Mouse (Mus musculus) thymus, postnatal 36 days (tissue): ENCODE measurements around the gene Omp.
"Not testable (repeated sequence)": the region's sequence is repeated elsewhere in the genome, so short reads cannot be mapped to it uniquely, and the experiment has no call there.

ENCODE experiments used
- DNase-seq, 2 experiments: peaks; one replicate each; pipeline ENCODE4 v3.0.0; 2022; ENCODE audit warnings: mixed read lengths in 2 of 2

Gene Omp

GRCm38 (mm10) chr7:98145402-98145801 is at the start of gene Omp:
Gene Omp (minus strand): TSS chr7:98145502.
- no peak for DNase-seq

GRCm38 (mm10) chr7:98194026-98194792 is 48.9 kb upstream of the Omp start:
- DNase-seq, result peak; percentile 54 to 67

DNA sequence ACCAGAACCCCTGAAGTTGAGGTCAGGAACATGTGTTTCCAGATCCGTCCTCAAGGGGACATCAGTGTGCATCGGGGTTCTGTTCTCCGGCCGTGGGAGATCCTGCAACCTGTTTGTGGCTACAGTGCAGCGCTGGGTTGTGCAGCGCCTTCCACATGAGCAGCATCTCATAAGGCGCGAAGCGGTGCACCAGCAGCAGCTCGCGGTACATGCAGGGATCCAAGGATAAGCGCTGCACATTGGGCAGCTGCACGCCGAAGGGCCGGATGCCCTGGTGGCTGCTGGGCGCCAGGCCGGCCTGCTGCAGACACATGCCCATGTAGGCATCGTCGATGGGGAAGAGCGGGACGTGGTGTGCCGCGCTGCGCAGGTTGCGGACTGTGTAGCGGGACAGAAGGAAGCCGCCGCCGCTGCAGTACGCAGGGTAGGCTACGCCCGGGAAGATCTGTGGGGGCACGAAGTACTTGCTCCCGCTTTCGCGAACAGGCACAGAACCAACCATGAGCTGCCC is 48.3 kb upstream of the Omp start:
- peak; percentile 37 to 40 for DNase-seq

- peak in 1 of 2 experiments; percentile 32 for DNase-seq
Observed at GRCm38 (mm10) chr7:98191571-98192250, 46.4 kb upstream of the Omp start.

GRCm38 (mm10) chr7:98190578-98190977 is 45.3 kb upstream of the Omp start:
- DNase-seq, result no peak

DNA sequence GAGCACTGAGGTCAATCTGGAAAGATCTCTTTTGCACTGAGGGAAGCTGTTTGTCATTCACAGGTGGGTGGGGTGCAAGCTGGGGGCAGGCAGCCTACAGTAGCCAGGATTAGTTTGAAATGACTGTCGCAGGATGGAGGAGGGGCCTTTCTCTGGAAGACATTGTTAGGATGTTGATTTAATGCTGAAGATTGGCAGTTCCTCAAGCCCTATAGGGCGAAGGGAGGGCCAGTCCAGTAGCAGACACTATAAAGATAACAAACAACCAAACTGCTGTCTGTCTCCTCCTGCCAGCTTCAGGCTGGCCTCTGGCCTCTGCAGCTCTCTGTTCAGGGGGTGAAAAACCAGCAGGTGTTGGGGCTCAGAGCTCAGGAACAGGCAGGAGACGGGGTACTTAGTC is 44.4 kb upstream of the Omp start:
- no peak for DNase-seq

GRCm38 (mm10) chr7:98188680-98189079 is 43.4 kb upstream of the Omp start:
- DNase-seq, result no peak

GRCm38 (mm10) chr7:98188238-98188637 is 42.9 kb upstream of the Omp start:
- no peak for DNase-seq

DNA sequence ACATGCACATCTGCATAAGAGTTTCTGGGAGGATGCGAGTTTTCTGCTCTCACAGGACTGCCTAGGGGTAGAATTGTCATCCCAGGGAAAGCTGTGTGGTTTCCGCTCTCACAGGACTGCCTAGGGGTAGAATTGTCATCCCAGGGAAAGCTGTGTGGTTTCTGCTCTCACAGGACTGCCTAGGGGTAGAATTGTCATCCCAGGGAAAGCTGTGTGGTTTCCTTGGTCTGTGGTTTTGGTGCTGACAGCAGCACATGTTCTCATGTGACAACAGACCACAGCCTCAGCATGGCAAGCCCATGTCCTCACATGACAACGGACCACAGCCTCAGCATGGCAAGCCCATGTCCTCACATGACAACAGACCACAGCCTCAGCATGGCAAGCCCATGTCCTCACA is 42.0 kb upstream of the Omp start:
- DNase-seq, result not testable (repeated sequence)

DNA sequence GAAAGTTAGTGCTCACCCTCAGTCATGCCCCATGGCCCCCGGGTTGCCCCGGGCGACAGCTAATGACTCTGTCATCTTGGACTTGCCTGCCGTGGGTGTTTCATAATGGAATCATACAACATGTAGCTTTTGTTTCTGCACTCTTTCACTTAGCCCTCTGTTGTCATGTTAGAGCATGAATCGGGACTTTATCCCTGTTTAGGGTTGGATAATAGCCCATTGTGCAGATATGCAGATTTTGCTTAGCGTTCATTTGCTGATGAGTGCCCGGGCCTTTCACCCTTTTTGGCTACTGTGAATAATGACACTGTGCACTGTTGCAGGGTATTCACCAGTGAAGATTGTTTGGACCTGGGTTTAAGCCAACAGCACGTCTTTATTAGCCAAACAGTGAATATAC is 41.3 kb upstream of the Omp start:
- DNase-seq, result no peak

GRCm38 (mm10) chr7:98185326-98185725 is 40.0 kb upstream of the Omp start:
- no peak for DNase-seq

GRCm38 (mm10) chr7:98178560-98179231 is 33.4 kb upstream of the Omp start:
- no peak for DNase-seq

- peak; percentile 75 to 79 for DNase-seq
Observed at GRCm38 (mm10) chr7:98177929-98178559, 32.7 kb upstream of the Omp start, which contains the start of gene Capn5. Gene Capn5 (minus strand): TSS chr7:98178274.

- DNase-seq, result no peak
Observed at GRCm38 (mm10) chr7:98177566-98177928, 32.2 kb upstream of the Omp start.

DNA sequence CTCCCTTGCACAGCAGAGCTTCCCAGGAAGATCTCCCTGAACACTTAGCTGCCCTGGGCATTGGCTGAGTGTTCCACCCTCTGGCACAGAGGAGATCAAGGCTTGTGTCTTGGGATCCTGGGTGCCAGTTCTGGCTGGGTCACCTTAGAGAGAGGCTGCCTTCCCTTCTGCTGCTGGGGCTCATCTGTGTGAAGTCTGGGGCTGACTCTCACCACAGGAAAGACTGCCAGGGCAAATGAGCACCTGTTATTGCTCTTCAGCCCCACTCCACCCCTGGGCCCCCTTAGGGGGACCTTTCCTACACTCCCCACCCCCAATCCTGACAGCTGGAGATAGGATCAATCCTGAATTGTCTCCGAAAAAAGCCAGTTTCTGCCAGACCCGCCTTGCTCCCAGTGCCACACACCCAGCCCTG is 31.8 kb upstream of the Omp start:
- DNase-seq, result peak; percentile 35 to 61

GRCm38 (mm10) chr7:98176322-98177070 is 31.2 kb upstream of the Omp start:
- DNase-seq, result peak; percentile 39 to 59

- DNase-seq, result no peak
Observed at GRCm38 (mm10) chr7:98174883-98175755, 29.8 kb upstream of the Omp start.

- no peak for DNase-seq
Observed at GRCm38 (mm10) chr7:98173408-98173807, 28.1 kb upstream of the Omp start.

GRCm38 (mm10) chr7:98172661-98173060 is 27.4 kb upstream of the Omp start:
- DNase-seq, result no peak

DNA sequence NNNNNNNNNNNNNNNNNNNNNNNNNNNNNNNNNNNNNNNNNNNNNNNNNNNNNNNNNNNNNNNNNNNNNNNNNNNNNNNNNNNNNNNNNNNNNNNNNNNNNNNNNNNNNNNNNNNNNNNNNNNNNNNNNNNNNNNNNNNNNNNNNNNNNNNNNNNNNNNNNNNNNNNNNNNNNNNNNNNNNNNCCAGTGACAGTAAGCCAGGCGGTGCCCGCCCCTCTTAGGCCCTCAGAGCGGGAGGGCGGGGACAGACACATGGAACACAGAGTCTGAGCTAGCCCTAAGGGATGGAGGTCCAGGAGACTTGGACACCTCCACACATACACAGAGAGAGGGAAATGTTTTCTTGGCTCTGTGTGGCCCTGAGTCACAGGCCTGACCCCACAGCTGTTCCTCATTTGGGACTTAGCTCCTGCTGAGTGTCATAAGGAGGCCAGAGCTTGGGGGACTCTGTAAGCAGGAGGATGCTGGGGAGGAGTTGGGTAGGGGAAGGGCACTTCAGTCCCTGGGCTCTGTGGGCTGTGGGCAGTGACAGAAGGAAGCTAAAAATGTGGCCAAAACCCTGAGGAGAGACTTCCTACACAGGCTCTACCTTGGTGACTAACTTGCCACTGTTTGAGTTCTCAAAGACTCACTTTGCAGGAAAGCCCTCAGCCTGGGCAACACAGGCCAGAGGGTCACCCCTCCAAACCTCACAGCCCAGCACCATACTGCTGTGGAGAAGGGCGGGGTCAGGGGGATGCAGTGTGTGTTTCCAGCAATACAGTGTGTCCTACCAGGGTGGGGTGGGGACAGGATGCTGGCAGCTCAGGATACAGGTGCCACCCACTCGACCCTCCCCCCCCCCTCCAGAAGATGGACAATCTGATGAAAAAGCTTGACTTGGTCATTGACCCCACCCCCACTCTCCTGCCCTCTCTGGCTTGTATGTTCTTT is 26.1 kb upstream of the Omp start:
- DNase-seq, result no peak
